Mouse (Mus musculus): ENCODE measurements around the gene Polr3e.

Gene Polr3e

DNA sequence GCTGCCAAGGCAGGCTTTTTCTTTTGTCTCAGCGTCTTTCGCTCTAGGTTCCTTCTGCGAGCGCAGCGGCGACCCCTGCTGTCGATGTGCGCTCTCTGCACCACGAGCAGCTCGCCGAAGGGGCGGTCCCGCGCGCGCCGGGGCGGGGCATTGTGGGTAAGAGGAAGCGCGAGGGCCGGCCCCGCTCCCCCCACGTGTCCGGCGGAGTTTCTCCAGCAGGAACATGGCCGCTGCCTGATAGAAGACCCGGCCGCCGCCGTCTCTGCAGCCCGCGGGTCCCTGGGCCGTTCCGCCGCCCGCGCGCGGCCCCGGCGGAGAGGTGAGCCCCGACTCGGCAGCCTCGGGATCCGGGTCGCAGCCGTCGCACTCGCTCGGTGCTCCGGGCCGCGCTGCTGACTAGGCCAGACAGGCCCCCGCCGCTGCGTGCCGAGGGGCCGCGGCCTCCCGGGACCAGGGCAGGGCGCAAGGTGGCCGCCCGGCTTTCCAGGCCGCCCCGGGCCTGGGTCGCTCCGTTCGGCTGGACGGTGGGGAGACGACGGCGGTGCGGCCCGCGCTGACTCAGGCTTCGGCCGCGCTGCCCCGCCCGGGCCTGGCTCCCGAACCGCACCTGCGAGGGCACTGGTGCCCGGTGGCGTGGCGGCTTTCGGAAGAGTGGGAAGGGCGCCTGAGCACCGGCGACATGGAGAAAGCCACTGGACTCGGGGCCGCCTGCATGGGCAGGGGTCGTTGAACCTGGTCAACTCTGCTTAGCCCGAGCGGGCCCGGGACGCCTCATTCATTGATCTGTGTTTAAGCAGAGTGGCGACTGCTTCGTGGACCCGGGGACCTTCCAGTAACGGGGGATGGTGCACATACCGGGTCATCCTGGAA is at the start of gene Polr3e:
Polr3e (plus strand) TSS at position 153 of the 870 bp plus-strand sequence.
- peak; percentile 95 for DNase-seq (ENCODE audit: low read depth, low spot score)

DNA sequence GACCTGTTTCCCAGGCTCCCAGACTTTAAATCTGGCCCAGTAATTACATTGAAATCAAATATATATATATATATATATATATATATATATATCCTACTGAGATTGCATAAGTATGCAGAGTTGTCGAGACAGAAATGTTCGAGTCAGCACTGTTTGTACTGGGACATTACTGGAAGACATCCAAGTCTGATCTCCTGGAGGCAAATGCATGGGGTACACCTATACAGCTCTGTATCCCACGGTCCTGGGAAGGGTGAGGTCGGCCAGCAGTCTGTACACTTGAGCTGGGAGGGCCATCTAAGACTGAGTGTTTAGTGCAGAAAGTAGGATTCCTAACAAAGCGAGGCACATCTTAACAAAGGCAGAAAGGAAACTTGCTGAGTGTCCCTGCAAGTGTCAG is 47.7 kb upstream of the Polr3e start:
- no peak for DNase-seq (ENCODE audit: low read depth, low spot score)

DNA sequence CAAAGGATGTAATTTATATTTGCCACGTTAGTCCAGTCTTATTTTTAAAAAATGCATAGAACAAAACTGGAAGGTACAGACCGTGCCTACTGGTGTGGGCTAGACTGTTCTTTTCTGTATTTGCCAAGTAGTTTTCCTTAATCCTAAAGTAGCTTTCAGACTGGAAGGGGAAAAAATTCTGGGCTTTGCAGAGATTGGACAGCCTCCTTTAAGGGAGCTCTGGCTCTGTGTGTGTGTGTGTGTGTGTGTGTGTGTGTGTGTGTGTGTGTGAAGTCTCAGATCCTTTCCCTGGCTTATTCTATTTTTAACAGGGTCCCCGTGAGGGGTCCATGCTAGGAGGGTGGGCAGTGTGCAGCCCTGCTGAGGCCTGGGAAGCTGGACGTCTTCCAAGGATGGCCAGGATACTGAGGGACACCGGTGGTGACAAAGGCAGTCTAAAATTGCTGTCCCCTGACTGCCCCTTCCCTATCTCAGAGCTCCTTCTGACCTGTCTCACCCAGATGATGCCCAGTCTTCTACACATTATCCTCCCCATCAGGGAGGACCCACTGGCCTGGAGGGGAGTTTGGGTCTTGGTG is 47.0 kb upstream of the Polr3e start:
- DNase-seq (ENCODE audit: low read depth, low spot score), result no peak

DNA sequence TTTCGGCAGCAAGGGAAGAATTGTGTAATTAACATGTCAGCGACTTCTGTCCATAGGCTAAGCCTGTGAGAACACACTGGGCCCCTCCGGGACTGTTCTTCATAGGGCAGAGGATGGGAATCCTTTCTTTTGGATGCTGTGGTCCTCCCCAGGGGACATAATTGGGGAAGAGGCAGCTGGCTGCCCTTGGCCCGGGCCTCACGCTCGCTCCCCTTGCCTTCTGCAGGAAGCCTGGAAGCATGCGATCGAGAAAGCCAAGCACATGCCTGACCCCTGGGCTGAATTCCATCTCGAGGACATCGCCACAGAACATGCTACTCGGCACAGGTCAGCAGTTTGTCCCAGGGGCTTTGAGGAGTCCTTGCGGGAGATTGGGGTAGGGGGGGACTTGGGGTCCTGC is 44.5 kb upstream of the Polr3e start:
- no peak for DNase-seq (ENCODE audit: low read depth, low spot score)

DNA sequence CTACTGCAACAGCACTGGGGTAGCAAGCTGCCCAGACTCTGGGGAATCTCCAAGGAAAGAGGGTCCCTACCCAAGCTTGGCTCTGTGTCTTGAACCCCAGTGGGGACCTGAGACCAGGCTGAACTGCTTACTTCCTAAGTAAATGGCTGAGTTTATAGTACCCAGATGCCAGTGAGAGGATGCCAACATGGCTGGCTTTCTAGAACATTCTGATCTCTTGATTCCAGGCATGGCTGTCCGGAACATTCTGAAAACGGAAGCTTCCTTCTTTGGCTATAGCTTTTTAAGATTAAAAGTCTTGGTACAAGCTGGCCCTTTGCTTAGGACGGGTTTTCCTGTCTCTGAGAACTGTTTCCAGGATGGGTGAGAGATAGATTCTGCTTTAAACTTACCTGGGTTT is 43.5 kb upstream of the Polr3e start:
- no peak for DNase-seq (ENCODE audit: low read depth, low spot score)

DNA sequence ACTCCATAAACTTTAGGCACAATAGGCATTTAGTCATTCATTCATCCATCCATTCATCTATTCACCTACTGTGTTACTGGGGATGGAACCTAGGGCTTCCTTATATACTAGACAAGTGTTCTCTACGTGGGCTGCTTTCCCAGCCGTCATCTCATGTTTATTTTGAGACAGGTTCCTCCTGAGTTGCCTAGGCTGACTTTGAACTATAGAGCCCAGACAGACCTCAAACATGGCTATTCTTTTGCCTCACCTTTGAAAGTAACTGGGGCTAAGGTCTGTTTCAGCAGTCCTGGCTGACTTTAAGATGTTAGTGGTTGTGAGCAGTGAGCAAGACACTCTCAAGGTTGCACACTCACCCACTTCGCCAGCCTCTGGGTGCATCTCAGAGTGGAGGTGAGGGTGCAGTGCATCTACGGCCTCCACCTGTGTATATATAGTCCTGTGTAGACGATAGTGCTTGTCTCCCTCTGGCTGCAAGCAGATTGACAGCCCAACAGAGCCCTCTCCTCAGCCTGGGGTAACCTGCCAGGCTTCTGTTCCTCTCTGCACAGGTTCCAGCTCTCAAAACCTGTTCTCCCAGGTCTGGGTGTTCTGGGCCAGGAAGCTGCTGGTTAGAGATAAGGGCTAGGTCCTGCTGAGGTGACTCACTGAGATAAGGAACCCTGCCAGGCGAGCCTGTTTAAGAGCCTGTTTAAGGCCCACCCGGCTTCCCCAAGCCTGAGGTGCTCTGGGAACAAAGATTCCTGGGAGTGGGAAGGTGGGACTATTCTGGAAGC is 42.6 kb upstream of the Polr3e start:
- no peak for DNase-seq (ENCODE audit: low read depth, low spot score)

DNA sequence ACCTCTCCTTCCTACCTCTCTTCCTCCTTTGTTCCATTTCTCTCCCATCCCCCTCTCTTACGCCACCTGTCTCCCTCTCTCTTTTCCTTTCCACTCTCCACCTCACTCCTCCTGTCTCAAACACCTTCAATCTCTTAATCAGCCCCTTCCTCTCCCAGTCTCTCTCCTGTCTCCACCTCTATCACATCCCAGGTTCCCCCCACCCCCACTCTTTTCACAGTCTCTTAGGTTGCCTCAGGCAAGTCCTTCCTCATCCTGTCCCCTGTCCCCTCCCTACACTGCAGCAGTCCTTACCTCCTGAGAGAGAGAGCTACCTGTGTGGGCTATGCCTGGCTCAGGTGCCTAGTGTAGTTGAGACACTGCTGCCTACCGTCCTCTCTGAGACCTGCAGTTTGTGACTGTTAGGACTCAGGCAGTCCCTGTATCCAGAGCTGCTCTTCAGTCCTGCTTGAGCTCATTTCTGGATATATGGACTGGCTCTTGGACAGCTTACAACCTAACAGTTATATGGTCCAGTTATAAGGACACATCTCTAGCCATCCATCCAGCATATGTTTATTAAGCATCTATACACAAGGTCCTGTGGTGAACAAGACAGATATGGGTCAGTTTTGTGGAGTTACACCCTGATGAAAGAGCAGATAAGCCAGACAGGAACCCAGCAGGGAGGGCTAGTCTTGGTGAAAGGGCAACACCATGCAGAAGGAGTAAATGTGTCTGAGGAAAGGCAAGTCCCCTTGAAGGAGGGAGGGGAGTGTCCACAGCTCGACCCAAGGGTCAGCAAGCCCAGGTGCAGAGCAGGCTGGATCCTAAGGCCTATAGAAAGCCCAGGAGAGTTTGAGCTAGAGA is 41.8 kb upstream of the Polr3e start:
- DNase-seq (ENCODE audit: low read depth, low spot score), result no peak

DNA sequence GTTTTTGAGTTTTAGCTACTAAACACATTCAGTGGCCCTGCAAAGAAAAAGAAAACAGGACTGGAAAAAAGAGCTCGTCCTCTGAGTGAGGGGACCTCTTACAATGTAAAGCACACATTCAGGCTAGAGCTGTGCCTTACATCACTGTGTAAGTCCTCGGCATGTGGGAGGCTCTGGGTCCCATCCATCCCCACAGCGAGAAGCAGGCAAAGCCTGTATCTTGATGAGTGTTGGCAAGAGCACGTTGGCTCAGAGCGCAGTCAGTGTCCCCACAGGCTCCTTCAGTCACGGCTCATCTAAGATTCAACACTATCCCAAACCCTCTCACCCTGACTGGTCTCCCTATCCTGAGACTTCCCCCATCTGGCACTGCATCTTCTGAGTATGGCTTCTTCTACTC is 39.3 kb upstream of the Polr3e start:
- DNase-seq (ENCODE audit: low read depth, low spot score), result no peak

DNA sequence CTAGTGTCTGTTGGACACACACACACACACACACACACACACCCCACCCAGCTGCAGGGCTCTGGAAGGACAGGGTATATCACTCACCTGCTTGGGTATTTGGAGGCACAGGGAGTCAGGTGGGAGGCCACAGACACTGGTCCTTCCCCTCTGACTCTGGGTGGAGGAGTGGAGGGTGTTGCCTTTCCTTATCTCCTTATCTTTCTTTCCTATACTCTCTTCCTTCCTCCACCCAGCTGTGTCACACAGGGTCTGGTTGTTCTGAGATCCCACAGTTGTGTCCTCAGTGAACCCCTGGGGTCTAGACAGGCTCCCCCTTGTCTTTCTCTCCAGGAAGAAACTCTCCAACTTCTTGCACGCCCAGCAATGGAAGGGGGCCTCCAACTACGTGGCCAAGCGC is 37.6 kb upstream of the Polr3e start:
- no peak for DNase-seq (ENCODE audit: low read depth, low spot score)

DNA sequence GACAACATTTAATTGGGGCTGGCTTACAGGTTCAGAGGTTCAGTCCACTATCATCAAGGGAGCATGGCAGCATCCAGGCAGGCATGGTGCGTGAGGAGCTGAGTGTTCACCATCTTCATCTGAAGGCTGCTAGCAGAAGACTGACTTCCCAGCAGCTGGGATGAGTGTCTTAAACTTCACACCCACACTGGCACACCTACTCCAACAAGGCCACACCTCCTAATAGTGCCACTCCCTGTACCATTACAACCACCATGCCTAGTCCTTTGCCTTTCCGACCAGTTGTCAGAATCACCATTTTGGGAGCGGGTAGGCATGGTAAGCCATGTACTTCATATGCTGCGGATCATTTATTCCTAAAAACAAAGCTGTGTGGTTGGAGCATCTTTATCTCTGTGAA is 36.8 kb upstream of the Polr3e start:
- no peak for DNase-seq (ENCODE audit: low read depth, low spot score)

DNA sequence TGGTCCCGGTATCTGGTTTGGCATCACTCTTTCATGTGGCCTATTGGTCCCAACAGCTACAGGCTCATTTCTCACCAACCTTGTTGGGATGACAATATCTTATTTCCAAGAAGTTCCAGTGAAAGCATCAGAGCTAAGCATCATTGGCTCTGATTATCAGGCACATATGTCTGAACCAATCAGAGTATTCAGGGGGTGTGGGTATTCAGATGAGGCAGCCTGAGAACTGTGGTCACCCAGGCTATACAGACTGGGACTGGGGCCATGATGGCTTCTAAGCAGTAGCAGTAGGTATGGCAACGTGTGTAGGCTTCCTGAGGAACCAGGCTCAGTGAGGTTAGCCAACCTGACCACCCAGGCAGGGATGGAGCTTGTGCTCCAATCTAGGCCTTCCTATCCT is 36.1 kb upstream of the Polr3e start:
- no peak for DNase-seq (ENCODE audit: low read depth, low spot score)

DNA sequence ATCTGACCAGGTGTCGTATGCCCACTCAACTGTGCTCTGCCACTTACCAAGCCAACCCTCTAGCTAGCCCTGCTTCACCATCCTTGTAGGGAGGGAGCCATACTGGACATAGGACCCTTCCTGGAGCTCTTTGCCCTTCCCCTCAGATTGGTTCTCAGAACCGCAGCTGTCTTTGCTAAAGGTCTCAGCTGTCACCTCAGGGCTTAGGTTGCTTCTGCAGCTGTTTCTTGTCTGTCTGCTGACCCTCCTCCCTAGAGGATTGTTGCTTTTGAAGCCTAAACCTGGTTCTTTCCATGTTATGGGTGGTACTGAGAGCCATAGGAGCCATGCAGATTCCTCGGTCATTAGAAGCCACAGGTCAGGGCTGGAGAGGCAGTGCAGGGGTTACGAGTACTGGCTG is 34.9 kb upstream of the Polr3e start:
- no peak for DNase-seq (ENCODE audit: low read depth, low spot score)

DNA sequence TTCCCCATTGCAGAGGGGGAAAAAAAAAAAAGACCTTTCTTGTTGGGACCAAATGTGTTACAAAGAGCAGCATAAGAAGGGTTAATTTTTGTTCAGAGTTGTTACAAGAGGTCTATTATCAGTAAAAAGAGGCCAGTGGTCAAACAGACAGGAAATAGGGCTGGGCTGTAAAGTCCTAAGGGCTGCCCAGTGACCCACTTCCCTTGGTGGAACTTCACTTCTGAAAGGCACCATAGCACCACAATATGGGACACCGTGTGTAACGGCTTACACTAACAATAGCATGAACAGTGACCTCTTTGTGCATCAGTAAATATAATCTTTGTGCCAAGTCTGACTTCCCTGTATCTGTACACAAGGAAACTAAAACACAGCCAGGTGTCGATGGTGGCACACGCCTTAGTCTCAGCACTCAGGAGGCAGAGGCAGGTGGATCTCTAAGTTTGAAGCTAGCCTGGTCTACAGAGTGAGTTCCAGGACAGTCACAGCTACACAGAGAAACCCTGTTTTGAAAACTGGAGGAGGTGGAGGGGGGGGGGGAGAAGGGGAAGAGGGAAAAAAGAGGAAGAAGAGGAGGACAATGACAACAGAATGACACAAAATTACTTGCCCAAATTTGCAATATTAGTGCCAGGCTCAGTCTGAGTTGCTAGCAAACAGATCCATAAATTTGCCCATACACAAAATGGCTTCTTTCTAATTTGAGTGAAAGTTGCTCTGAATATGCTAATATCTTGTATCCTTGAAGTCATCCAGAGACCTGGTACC is 33.8 kb upstream of the Polr3e start:
- no peak for DNase-seq (ENCODE audit: low read depth, low spot score)

DNA sequence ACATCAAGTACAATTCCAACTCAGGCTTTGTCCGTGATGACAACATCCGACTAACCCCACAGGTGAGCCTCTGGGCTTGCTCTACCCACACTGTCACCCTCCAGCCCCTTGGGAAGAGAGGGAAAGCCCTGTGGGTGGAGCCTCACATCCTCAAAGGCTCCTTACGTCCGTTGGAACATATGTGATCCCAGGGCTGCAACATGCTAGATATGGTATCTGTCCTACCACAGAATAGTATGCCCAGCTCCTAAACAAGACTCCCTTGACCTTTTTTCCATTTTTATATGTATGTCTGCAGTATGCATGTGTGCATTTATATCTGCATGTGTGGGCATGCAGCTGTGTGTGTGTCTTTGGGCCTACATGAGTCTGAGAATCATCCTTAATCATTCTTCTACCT is 32.8 kb upstream of the Polr3e start:
- no peak for DNase-seq (ENCODE audit: low read depth, low spot score)

DNA sequence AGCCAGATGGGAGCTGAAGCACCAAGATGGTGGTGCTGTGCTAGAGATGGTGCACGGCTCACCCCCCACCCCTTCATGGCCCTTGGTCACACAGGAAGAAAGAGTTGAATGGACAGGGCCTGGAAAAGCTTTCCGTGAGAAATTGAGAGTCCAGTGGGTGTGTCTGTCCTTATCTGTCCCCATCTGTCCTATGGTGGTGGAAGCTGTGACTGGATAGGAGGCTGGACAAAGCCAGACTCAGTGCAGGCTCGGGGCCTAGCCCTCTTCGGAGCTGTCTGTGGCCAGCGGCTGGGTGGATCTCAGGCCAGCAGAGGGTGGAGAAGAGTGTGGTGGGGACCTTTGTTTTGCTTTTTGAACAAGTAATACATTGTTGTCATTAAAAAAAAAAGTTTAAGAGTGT is 24.4 kb upstream of the Polr3e start:
- DNase-seq (ENCODE audit: low read depth, low spot score), result no peak

DNA sequence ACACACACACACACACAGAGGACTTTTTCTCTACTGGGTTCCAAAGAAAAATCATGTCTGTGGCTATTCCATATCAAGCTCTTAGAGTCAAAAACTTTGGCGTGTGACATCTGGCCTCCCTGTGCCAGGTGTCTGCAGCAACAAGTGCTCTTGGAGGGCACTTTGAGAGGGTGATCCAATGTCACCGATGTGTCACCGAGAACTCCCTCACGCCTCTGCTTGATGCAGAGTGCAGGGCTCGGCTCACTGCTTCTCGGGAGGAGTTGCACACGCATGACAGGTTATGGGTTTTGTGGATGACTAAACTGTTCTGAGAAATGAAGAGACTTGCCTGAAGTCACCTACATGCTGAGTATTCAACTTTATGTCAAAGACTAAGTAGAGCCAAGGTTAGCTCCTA is 20.5 kb upstream of the Polr3e start:
- no peak for DNase-seq (ENCODE audit: low read depth, low spot score)

DNA sequence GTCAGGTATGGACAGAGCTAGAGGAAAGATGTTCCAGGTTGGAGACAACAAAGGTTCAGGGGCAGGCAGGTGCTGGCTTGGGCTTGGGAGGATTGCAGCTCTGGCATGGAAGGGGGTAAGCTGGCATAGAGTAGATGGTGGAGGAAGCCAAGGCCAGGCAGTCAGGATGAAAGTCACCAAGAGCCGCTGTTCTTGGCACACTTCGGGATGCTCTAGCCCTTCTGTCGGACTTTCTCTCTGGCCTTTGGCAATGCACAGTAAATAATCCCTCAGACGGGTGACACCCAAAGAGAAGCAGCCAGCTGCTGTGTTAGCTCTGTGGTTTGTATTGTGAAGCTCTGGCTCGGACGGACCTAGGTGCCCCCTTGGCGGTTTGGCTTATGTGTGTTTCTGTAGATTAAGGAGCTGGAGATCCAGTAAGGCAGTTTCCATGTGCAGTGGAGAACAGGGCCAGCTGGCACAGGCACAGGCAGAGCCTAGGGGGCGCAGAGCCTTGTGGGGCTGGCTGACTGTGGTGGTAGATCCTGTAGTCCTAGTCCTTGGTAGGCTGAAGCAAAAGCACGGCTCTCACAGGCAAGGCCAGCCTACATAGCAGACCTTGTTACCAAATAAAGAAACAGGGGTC is 19.7 kb upstream of the Polr3e start:
- DNase-seq (ENCODE audit: low read depth, low spot score), result no peak

DNA sequence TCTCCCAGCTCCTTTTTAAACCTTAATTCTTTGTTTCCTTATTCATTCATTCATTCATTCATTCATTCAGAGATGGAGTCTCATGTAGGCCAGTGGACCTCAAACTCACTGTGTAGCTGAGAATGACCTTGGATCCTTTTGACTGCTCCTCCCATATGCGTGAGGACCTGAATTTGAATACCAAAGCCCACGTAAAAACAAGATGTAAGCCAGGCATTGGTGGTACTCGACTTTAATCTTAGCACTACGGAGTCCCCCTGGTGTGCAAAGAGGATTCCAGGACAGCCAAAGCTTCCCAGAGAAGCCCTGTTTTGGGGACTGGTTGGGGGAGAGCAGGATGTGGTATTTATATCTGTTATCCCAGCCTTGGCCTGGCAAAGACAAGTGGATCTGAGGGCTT is 17.4 kb upstream of the Polr3e start:
- DNase-seq (ENCODE audit: low read depth, low spot score), result peak; percentile 59

DNA sequence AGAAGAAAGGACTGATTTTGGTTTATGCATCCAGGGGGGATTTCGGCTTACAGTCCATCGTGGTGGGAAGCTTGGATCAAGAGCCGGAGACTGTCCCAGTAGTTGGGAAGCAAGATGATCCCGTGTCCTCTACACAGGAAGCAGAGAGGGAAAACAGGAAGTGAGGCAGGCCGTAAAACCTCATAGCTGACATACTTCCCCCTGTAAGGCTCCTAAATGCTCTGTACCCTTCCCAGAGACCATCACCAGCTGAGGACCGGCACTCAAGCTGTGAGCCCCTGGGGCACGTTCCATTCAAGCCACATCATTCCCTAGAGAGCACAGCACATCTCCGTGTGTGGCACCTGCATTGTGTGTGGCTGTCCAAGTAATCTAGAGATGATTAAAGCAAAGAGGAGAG is 15.8 kb upstream of the Polr3e start:
- peak; percentile 57 for DNase-seq (ENCODE audit: low read depth, low spot score)

DNA sequence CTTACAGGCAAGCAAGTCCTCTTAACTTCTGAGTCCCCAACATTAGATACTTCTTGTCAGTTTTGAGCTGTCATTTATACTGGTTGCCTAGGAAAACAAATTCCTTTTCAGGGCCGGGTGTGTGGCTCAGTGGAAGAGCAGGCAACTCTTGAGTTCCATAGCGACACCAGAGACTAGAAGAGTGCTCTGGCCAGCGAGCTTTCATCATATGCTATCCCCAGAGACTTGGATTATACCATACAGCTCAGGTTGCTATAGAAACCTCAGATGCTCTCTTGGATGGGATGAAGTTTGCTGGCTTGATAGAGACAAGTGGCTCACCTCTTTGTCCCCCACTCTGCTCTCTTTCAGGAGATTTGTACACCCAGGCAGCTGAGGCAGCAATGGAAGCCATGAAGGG is 14.6 kb upstream of the Polr3e start:
- no peak for DNase-seq (ENCODE audit: low read depth, low spot score)

DNA sequence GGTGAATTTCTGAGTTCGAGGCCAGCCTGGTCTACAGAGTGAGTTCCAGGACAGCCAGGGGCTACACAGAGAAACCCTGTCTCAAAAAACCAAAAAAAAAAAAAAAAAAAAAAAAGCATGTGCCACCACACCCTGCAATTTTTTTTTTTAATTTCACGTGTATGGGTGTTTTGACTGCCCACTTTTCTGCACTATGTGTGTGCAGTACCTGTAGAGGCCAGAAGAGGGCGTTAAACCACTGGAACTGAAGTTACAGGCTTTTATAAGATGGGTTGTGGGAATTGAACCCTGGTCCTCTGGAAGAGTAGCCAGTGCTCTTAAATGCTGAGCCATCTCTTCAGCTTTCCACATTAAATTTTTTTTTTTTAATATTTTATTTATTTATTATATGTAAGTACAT is 7.4 kb upstream of the Polr3e start:
- DNase-seq (ENCODE audit: low read depth, low spot score), result peak; percentile 73

All from R1 (cell line).